Mouse (Mus musculus) megakaryocyte-erythroid progenitor cell, adult 5-6 weeks (primary cell): ENCODE data around the gene Olfr551. TPM values are rescaled to one million over a fixed set of nuclear protein-coding genes. Genes with fewer than 3 reads are reported as not detected.

ENCODE experiments used
- total RNA-seq, 2 experiments: library from RNA; stranded (forward) in 1 of 2; stranded (reverse) in 1 of 2; fragments of 200-1000, 215-1000 nt in 1 of 2; fragments of >200 nt in 1 of 2; fragmentation: Nextera tagmentation in 1 of 2; gene quantifications; 2 replicates each; pipeline ENCODE4 v1.2.3; 2014 to 2017

The Olfr551 gene
- total RNA-seq, 2 experiments from 2014 or later = not detected

Other genes with a start within 250 kb of the Olfr551 start
- gene Rrm1, start 150.2 kb downstream of the Olfr551 start, total RNA-seq (2014; fragmentation: Nextera tagmentation) = 270 and 301 TPM in 2 replicates
- gene Rrm1, start 150.2 kb downstream of the Olfr551 start, total RNA-seq (2017) = 1,022 TPM in 2 replicates
- not detected in 2 replicates for gene Olfr543, start 110.2 kb downstream of the Olfr551 start, total RNA-seq (2014; fragmentation: Nextera tagmentation)
- gene Olfr543, start 110.2 kb downstream of the Olfr551 start, total RNA-seq (2017) = 0.09 TPM in 1 of 2 replicates, not detected in the other
- not detected in 2 replicates for gene Olfr544, start 103.6 kb downstream of the Olfr551 start, total RNA-seq (2014; fragmentation: Nextera tagmentation)
- 0.05 TPM in 1 of 2 replicates, not detected in the other for gene Olfr544, start 103.6 kb downstream of the Olfr551 start, total RNA-seq (2017)
- gene Olfr545, start 92.3 kb downstream of the Olfr551 start, total RNA-seq (2014; fragmentation: Nextera tagmentation) = not detected in 2 replicates
- gene Olfr545, start 92.3 kb downstream of the Olfr551 start, total RNA-seq (2017) = not detected in 2 replicates
- not detected in 2 replicates for gene Olfr547, start 57.1 kb downstream of the Olfr551 start, total RNA-seq (2014; fragmentation: Nextera tagmentation)
- not detected in 2 replicates for gene Olfr547, start 57.1 kb downstream of the Olfr551 start, total RNA-seq (2017)
- not detected in 2 replicates for gene Olfr548-ps1, start 51.0 kb downstream of the Olfr551 start, total RNA-seq (2014; fragmentation: Nextera tagmentation)
- gene Olfr548-ps1, start 51.0 kb downstream of the Olfr551 start, total RNA-seq (2017) = not detected in 2 replicates
- gene Olfr549, start 42.0 kb downstream of the Olfr551 start, total RNA-seq (2014; fragmentation: Nextera tagmentation) = not detected in 2 replicates
- gene Olfr549, start 42.0 kb downstream of the Olfr551 start, total RNA-seq (2017) = not detected in 2 replicates
- 10.2 and 20.0 TPM in 2 replicates for gene Trim21, start 26.4 kb downstream of the Olfr551 start, total RNA-seq (2014; fragmentation: Nextera tagmentation)
- 24.0 and 31.5 TPM in 2 replicates for gene Trim21, start 26.4 kb downstream of the Olfr551 start, total RNA-seq (2017)
- gene Olfr550, start 20.4 kb downstream of the Olfr551 start, total RNA-seq (2014; fragmentation: Nextera tagmentation) = not detected in 2 replicates
- 0.04 TPM in 1 of 2 replicates, not detected in the other for gene Olfr550, start 20.4 kb downstream of the Olfr551 start, total RNA-seq (2017)
- gene Olfr552, start 5.9 kb upstream of the Olfr551 start, total RNA-seq (2014; fragmentation: Nextera tagmentation) = 0.20 TPM in 1 of 2 replicates, not detected in the other
- gene Olfr552, start 5.9 kb upstream of the Olfr551 start, total RNA-seq (2017) = not detected in 2 replicates
- not detected in 2 replicates for gene Olfr553, start 26.3 kb upstream of the Olfr551 start, total RNA-seq (2014; fragmentation: Nextera tagmentation)
- gene Olfr553, start 26.3 kb upstream of the Olfr551 start, total RNA-seq (2017) = not detected in 2 replicates
- not detected in 2 replicates for gene Olfr554, start 46.5 kb upstream of the Olfr551 start, total RNA-seq (2014; fragmentation: Nextera tagmentation)
- gene Olfr554, start 46.5 kb upstream of the Olfr551 start, total RNA-seq (2017) = not detected in 2 replicates
- gene Olfr555, start 66.9 kb upstream of the Olfr551 start, total RNA-seq (2014; fragmentation: Nextera tagmentation) = not detected in 2 replicates
- gene Olfr555, start 66.9 kb upstream of the Olfr551 start, total RNA-seq (2017) = not detected in 2 replicates
- gene Olfr556, start 73.0 kb upstream of the Olfr551 start, total RNA-seq (2014; fragmentation: Nextera tagmentation) = not detected in 2 replicates
- not detected in 2 replicates for gene Olfr556, start 73.0 kb upstream of the Olfr551 start, total RNA-seq (2017)
- 6.7 and 8.4 TPM in 2 replicates for gene Trim68, start 95.4 kb upstream of the Olfr551 start, total RNA-seq (2014; fragmentation: Nextera tagmentation)
- gene Trim68, start 95.4 kb upstream of the Olfr551 start, total RNA-seq (2017) = 1.8 and 6.0 TPM in 2 replicates
- not detected in 2 replicates for gene Olfr557, start 104.0 kb upstream of the Olfr551 start, total RNA-seq (2014; fragmentation: Nextera tagmentation)
- not detected in 2 replicates for gene Olfr557, start 104.0 kb upstream of the Olfr551 start, total RNA-seq (2017)
- not detected in 2 replicates for gene Olfr558, start 110.3 kb upstream of the Olfr551 start, total RNA-seq (2014; fragmentation: Nextera tagmentation)
- gene Olfr558, start 110.3 kb upstream of the Olfr551 start, total RNA-seq (2017) = not detected in 2 replicates
- gene Olfr33, start 127.2 kb upstream of the Olfr551 start, total RNA-seq (2014; fragmentation: Nextera tagmentation) = not detected in 2 replicates
- gene Olfr33, start 127.2 kb upstream of the Olfr551 start, total RNA-seq (2017) = not detected in 2 replicates
- gene Olfr559, start 135.6 kb upstream of the Olfr551 start, total RNA-seq (2014; fragmentation: Nextera tagmentation) = not detected in 2 replicates
- gene Olfr559, start 135.6 kb upstream of the Olfr551 start, total RNA-seq (2017) = not detected in 2 replicates
- not detected in 2 replicates for gene Olfr560, start 167.5 kb upstream of the Olfr551 start, total RNA-seq (2014; fragmentation: Nextera tagmentation)
- not detected in 2 replicates for gene Olfr560, start 167.5 kb upstream of the Olfr551 start, total RNA-seq (2017)
- gene Olfr78, start 167.6 kb upstream of the Olfr551 start, total RNA-seq (2014; fragmentation: Nextera tagmentation) = not detected in 2 replicates
- not detected in 2 replicates for gene Olfr78, start 167.6 kb upstream of the Olfr551 start, total RNA-seq (2017)
- not detected in 2 replicates for gene Olfr561, start 179.3 kb upstream of the Olfr551 start, total RNA-seq (2014; fragmentation: Nextera tagmentation)
- gene Olfr561, start 179.3 kb upstream of the Olfr551 start, total RNA-seq (2017) = not detected in 2 replicates
- not detected in 2 replicates for gene Olfr564, start 211.6 kb upstream of the Olfr551 start, total RNA-seq (2014; fragmentation: Nextera tagmentation)
- gene Olfr564, start 211.6 kb upstream of the Olfr551 start, total RNA-seq (2017) = not detected in 2 replicates